Comparison of ENCODE assay signal across 8 mouse cellular contexts in genomic region chr13:42050160-42050559, GRCm38 (mm10). TPM values are rescaled to one million over a fixed set of nuclear protein-coding genes. Genes with fewer than 3 reads are reported as not detected.
A peak's percentile ranks its signal among the peaks of the same experiment; 100 is the strongest.
DNase-seq lines count a peak whose midpoint lies in the region; ATAC-seq and TF ChIP-seq lines count a peak whose summit lies in the region.

No protein-coding gene starts in this region.

- DNase-seq in lung, embryonic 14.5 days, result peak; percentile 63
- no peak for DNase-seq in lung, postnatal 14 days
- peak; percentile 13 for DNase-seq in embryonic facial prominence, embryonic 11.5 days (ENCODE audit: low spot score)
- DNase-seq in hindbrain, postnatal 0 days (ENCODE audit: low spot score), result no peak
- no peak for DNase-seq in midbrain, postnatal 0 days (ENCODE audit: low spot score)
- no peak for DNase-seq in yolk sac, embryonic 10.5 days (ENCODE audit: low spot score)
- no peak for DNase-seq in left cerebral cortex, adult 18-20 months (ENCODE audit: low spot score in 2 of 2)
- no peak for DNase-seq in right cerebral cortex, postnatal 10 days (ENCODE audit: low spot score in 2 of 2)

- WGBS in lung, embryonic 14.5 days, result 3% methylated on average over 3 of the region's 3 CpGs
- WGBS in embryonic facial prominence, embryonic 11.5 days, result 8% methylated on average over 3 of the region's 3 CpGs
- WGBS in hindbrain, postnatal 0 days, result 10% methylated on average over 3 of the region's 3 CpGs
- 12% methylated on average over 3 of the region's 3 CpGs for WGBS in midbrain, postnatal 0 days

- no peaks in the 10 kb centered on the region for H3K27me3 ChIP-seq in lung, embryonic 14.5 days (ENCODE audit: insufficient read depth, low read length)
- H3K27me3 ChIP-seq in embryonic facial prominence, embryonic 11.5 days (ENCODE audit: control insufficient read depth, insufficient read depth, low read length), result no peaks in the 10 kb centered on the region
- no peaks in the 10 kb centered on the region for H3K27me3 ChIP-seq in hindbrain, postnatal 0 days (ENCODE audit: insufficient read depth, low read length)
- H3K27me3 ChIP-seq in midbrain, postnatal 0 days (ENCODE audit: insufficient read depth, low read length), result no peaks in the 10 kb centered on the region

- H3K9ac ChIP-seq in lung, embryonic 14.5 days, result no peak overlapping the region; the same call in 1 of the 2 replicates
- H3K9ac ChIP-seq in embryonic facial prominence, embryonic 11.5 days (replicated peaks; ENCODE audit: low read length), result no peak overlapping the region
- 0 out of 2 replicates have a peak overlapping the region, but pooled peaks have one; percentile 65 for H3K9ac ChIP-seq in hindbrain, postnatal 0 days (replicated peaks; ENCODE audit: low read length)
- H3K9ac ChIP-seq in midbrain, postnatal 0 days (replicated peaks; ENCODE audit: low read length, poor library complexity, severe bottlenecking), result no peak overlapping the region

- no peaks in the 10 kb centered on the region for H3K36me3 ChIP-seq in lung, embryonic 14.5 days (ENCODE audit: insufficient read depth)
- no peaks in the 10 kb centered on the region for H3K36me3 ChIP-seq in embryonic facial prominence, embryonic 11.5 days (replicated peaks; ENCODE audit: control insufficient read depth, insufficient read depth, low read depth, low read length)
- H3K36me3 ChIP-seq in hindbrain, postnatal 0 days (ENCODE audit: insufficient read depth, low read length), result no peaks in the 10 kb centered on the region
- H3K36me3 ChIP-seq in midbrain, postnatal 0 days (ENCODE audit: insufficient read depth, low read length), result no peaks in the 10 kb centered on the region

- H3K4me2 ChIP-seq in lung, embryonic 14.5 days, result peak overlapping the region; percentile 78
- no peak overlapping the region; the same call in 1 of the 2 replicates for H3K4me2 ChIP-seq in embryonic facial prominence, embryonic 11.5 days (ENCODE audit: low read depth, low read length)
- peak overlapping the region; percentile 93 for H3K4me2 ChIP-seq in hindbrain, postnatal 0 days (ENCODE audit: low read depth, low read length)
- H3K4me2 ChIP-seq in midbrain, postnatal 0 days (ENCODE audit: low read depth, low read length, poor library complexity, severe bottlenecking), result peak overlapping the region; percentile 94

- ATAC-seq in lung, embryonic 14.5 days (ENCODE audit: insufficient read depth), result no peak
- no peak for ATAC-seq in embryonic facial prominence, embryonic 11.5 days (replicated peaks; ENCODE audit: insufficient number of reproducible peaks, low FRiP score, low TSS enrichment, low read depth)
- no peak for ATAC-seq in hindbrain, postnatal 0 days
- ATAC-seq in midbrain, postnatal 0 days (ENCODE audit: low FRiP score), result no peak

- peak overlapping the region; percentile 89 for H3K4me3 ChIP-seq in lung, embryonic 14.5 days (ENCODE audit: low read depth, low read length)
- peak overlapping the region; percentile 60 for H3K4me3 ChIP-seq in embryonic facial prominence, embryonic 11.5 days (ENCODE audit: low read depth, low read length)
- H3K4me3 ChIP-seq in hindbrain, postnatal 0 days (ENCODE audit: low read length), result peak overlapping the region; percentile 92
- H3K4me3 ChIP-seq in midbrain, postnatal 0 days (ENCODE audit: low read depth, low read length), result peak overlapping the region; percentile 95

- no peaks in the 10 kb centered on the region for H3K9me3 ChIP-seq in lung, embryonic 14.5 days (ENCODE audit: low read depth, low read length)
- no peaks in the 10 kb centered on the region for H3K9me3 ChIP-seq in embryonic facial prominence, embryonic 11.5 days (replicated peaks; ENCODE audit: control insufficient read depth, low read length)
- H3K9me3 ChIP-seq in hindbrain, postnatal 0 days (ENCODE audit: low read length), result no peaks in the 10 kb centered on the region
- no peaks in the 10 kb centered on the region for H3K9me3 ChIP-seq in midbrain, postnatal 0 days (ENCODE audit: low read length)

- H3K4me1 ChIP-seq in lung, embryonic 14.5 days (ENCODE audit: insufficient read depth), result peaks cover 3% of the 10 kb centered on the region
- H3K4me1 ChIP-seq in embryonic facial prominence, embryonic 11.5 days (ENCODE audit: control insufficient read depth, insufficient read depth, low read length), result no peaks in the 10 kb centered on the region
- no peaks in the 10 kb centered on the region; the same call in 1 of the 2 replicates for H3K4me1 ChIP-seq in hindbrain, postnatal 0 days (ENCODE audit: insufficient read depth, low read length)
- H3K4me1 ChIP-seq in midbrain, postnatal 0 days (ENCODE audit: insufficient read depth, low read length), result peaks cover 3% of the 10 kb centered on the region; the same call in 1 of the 2 replicates

- H3K27ac ChIP-seq in lung, embryonic 14.5 days (ENCODE audit: low read depth), result peak overlapping the region; percentile 98
- no peak overlapping the region for H3K27ac ChIP-seq in embryonic facial prominence, embryonic 11.5 days (replicated peaks; ENCODE audit: low read depth, low read length)
- no peak overlapping the region for H3K27ac ChIP-seq in hindbrain, postnatal 0 days
- H3K27ac ChIP-seq in midbrain, postnatal 0 days (ENCODE audit: low read depth, low read length), result no peak overlapping the region

- TF ChIP-seq CTCF in lung, embryonic 14.5 days (IDR thresholded peaks at IDR 0.05; ENCODE audit: low read depth), result no peak
- no peak for TF ChIP-seq CTCF in hindbrain, postnatal 0 days (IDR thresholded peaks at IDR 0.05; ENCODE audit: low read depth)
- no peak for TF ChIP-seq CTCF in midbrain, postnatal 0 days (IDR thresholded peaks at IDR 0.05)

RNA-seq across cellular contexts. Expression of gene Hivep1, which starts 1.7 kb away (rescaled TPM):
- polyA plus RNA-seq in lung, embryonic 14.5 days (2014; fragmentation: Nextera tagmentation; extraction: Ambion mirVana), result 12.1 and 12.3 TPM in 2 replicates
- 13.1 and 13.4 TPM in 2 replicates for polyA plus RNA-seq in embryonic facial prominence, embryonic 11.5 days (2014; fragmentation: Nextera tagmentation; extraction: Ambion mirVana)
- total RNA-seq in hindbrain, postnatal 0 days (2014; rRNA removed), result 36.9 and 41.5 TPM in 2 replicates
- 20.1 and 20.3 TPM in 2 replicates for polyA plus RNA-seq in hindbrain, postnatal 0 days (2015; fragmentation: Nextera tagmentation; extraction: Ambion mirVana)
- total RNA-seq in midbrain, postnatal 0 days (2014; rRNA removed), result 37.2 and 38.0 TPM in 2 replicates
- 13.8 and 19.5 TPM in 2 replicates for polyA plus RNA-seq in midbrain, postnatal 0 days (2015; fragmentation: Nextera tagmentation; extraction: Ambion mirVana)
- 10 to 100 TPM; 69.0 to 78.6 TPM for total RNA-seq in left cerebral cortex, adult 18-20 months (2021)

Comparison
In these comparisons a context has a peak if more than half of its experiments do, and no peak if none do; other contexts are left out.
1. DNase-seq: peak in lung, embryonic 14.5 days (single experiment) and embryonic facial prominence, embryonic 11.5 days (single experiment); none in lung, postnatal 14 days (single experiment), hindbrain, postnatal 0 days (single experiment), midbrain, postnatal 0 days (single experiment), yolk sac, embryonic 10.5 days (single experiment), left cerebral cortex, adult 18-20 months (0 of 2) and right cerebral cortex, postnatal 10 days (0 of 2).
2. Peak in every context shown above with its lines, with median percentiles within 50 percentile points of each other: H3K4me3 ChIP-seq.